Mouse (Mus musculus) leukemia stem cell, adult 10-12 weeks (primary cell): ENCODE measurements around the gene Gid4. TPM values are rescaled to one million over a fixed set of nuclear protein-coding genes. Genes with fewer than 3 reads are reported as not detected.

Source experiments
- polyA plus RNA-seq: library from polyadenylated mRNA; stranded (reverse); fragments of >175 nt; gene quantifications from 2 replicates; pipeline ENCODE4 v1.2.3, GENCODE M21; 2012; ENCODE audit warnings: low replicate concordance

Gene Gid4
- polyA plus RNA-seq = 16.7 and 19.6 TPM in 2 replicates

GRCm38 (mm10) chr11:60416963-60417716 is at the start of gene Gid4:
TSS of gene Gid4 (plus strand) at chr11:60417145.

GRCm38 (mm10) chr11:60417717-60418472 is 950 bp downstream of the Gid4 start, which contains the start of gene Atpaf2:
TSS of gene Atpaf2 (minus strand) at chr11:60418457.

GRCm38 (mm10) chr11:60454080-60454744 is 37.3 kb downstream of the Gid4 start, which contains the start of gene Drg2:
TSS of gene Drg2 (plus strand) at chr11:60454591.

GRCm38 (mm10) chr11:60469039-60469438 is 52.1 kb downstream of the Gid4 start, which contains the start of gene Myo15:
TSS of gene Myo15 (plus strand) at chr11:60469339.

Other genes with a start within 250 kb of the Gid4 start
- gene Srebf1, start 194.6 kb upstream of the Gid4 start, polyA plus RNA-seq = 268 and 279 TPM in 2 replicates
- 6.5 and 25.6 TPM in 2 replicates for gene Tom1l2, start 64.2 kb upstream of the Gid4 start, polyA plus RNA-seq
- 0.18 TPM in 2 replicates for gene Drc3, start 63.8 kb upstream of the Gid4 start, polyA plus RNA-seq
- gene Atpaf2, start 1.3 kb downstream of the Gid4 start, polyA plus RNA-seq = 35.1 and 68.8 TPM in 2 replicates
- 36.8 and 97.5 TPM in 2 replicates for gene Drg2, start 37.4 kb downstream of the Gid4 start, polyA plus RNA-seq
- 0.03 and 0.11 TPM in 2 replicates for gene Myo15, start 52.2 kb downstream of the Gid4 start, polyA plus RNA-seq
- 35.7 and 41.5 TPM in 2 replicates for gene Alkbh5, start 119.2 kb downstream of the Gid4 start, polyA plus RNA-seq